ENCODE assay signal across 28 mouse cellular contexts in genomic region chr6:7943192-7943591, GRCm38 (mm10).
DNase-seq lines count a peak whose midpoint lies in the region; ATAC-seq and TF ChIP-seq lines count a peak whose summit lies in the region.
"Had no signal": no experiment of that assay in that cellular context is flagged by ENCODE, and none has a peak within 500 bp of the region (broad histone marks: within the 10 kb centered on the region; RNA-seq: fewer than 3 reads in every experiment).

No protein-coding gene starts in this region.

- no peak overlapping the region for H3K4me3 ChIP-seq in hindbrain, embryonic 12.5 days
- H3K4me3 ChIP-seq in hindbrain, embryonic 16.5 days (ENCODE audit: low read length): no peak overlapping the region
- H3K4me3 ChIP-seq in forebrain, postnatal 0 days (ENCODE audit: low read depth, low read length): no peak overlapping the region
- H3K4me3 ChIP-seq: embryonic facial prominence, embryonic 12.5 days; intestine, embryonic 15.5 days; left cerebral cortex, adult 2 months; limb, embryonic 12.5 days; liver, embryonic 12.5 days; megakaryocyte, embryonic 14.5 days; stomach, embryonic 15.5 days had no signal

- no peak for TF ChIP-seq CTCF in brain, embryonic 14.5 days (IDR thresholded peaks at IDR 0.05; ENCODE audit: borderline replicate concordance, extremely low read depth, insufficient read depth, insufficient read length)
- no peak for TF ChIP-seq CTCF in forebrain, postnatal 0 days (IDR thresholded peaks at IDR 0.05; ENCODE audit: low read depth)

- peaks cover 2% of the 10 kb centered on the region; the same call in 1 of the 2 replicates for H3K4me1 ChIP-seq in hindbrain, embryonic 12.5 days
- H3K4me1 ChIP-seq in hindbrain, embryonic 16.5 days (ENCODE audit: control insufficient read depth, insufficient read depth, low read depth, low read length): no peaks in the 10 kb centered on the region
- H3K4me1 ChIP-seq in forebrain, postnatal 0 days (ENCODE audit: insufficient read depth): no peaks in the 10 kb centered on the region
- H3K4me1 ChIP-seq: embryonic facial prominence, embryonic 12.5 days; intestine, embryonic 15.5 days; limb, embryonic 12.5 days; liver, embryonic 12.5 days; megakaryocyte, embryonic 14.5 days; stomach, embryonic 15.5 days had no signal

- no peaks in the 10 kb centered on the region for H3K27me3 ChIP-seq in hindbrain, embryonic 12.5 days
- no peaks in the 10 kb centered on the region for H3K27me3 ChIP-seq in hindbrain, embryonic 16.5 days (replicated peaks; ENCODE audit: control insufficient read depth, insufficient read depth, low read length)
- no peaks in the 10 kb centered on the region for H3K27me3 ChIP-seq in forebrain, postnatal 0 days (ENCODE audit: insufficient read depth, low read length)
- H3K27me3 ChIP-seq: embryonic facial prominence, embryonic 12.5 days; intestine, embryonic 15.5 days; limb, embryonic 12.5 days; liver, embryonic 12.5 days; megakaryocyte, embryonic 14.5 days; Patski; stomach, embryonic 15.5 days had no signal

- TF ChIP-seq POLR2A in brain, embryonic 14.5 days (IDR thresholded peaks at IDR 0.05; ENCODE audit: borderline replicate concordance, extremely low read depth, insufficient read depth, insufficient read length, poor library complexity, severe bottlenecking): no peak

- H3K4me2 ChIP-seq in hindbrain, embryonic 12.5 days (replicated peaks): no peak overlapping the region
- H3K4me2 ChIP-seq in hindbrain, embryonic 16.5 days (ENCODE audit: low read length): no peak overlapping the region
- H3K4me2 ChIP-seq in forebrain, postnatal 0 days (ENCODE audit: low read depth): no peak overlapping the region
- H3K4me2 ChIP-seq: embryonic facial prominence, embryonic 12.5 days; intestine, embryonic 15.5 days; limb, embryonic 12.5 days; liver, embryonic 12.5 days; stomach, embryonic 15.5 days had no signal

- WGBS in hindbrain, embryonic 12.5 days: 83% methylated on average over 5 of the region's 5 CpGs
- 82% methylated on average over 5 of the region's 5 CpGs for WGBS in hindbrain, embryonic 16.5 days
- WGBS in forebrain, postnatal 0 days: 47% methylated on average over 5 of the region's 5 CpGs

- no peak overlapping the region for H3K27ac ChIP-seq in hindbrain, embryonic 12.5 days
- no peak overlapping the region for H3K27ac ChIP-seq in hindbrain, embryonic 16.5 days (ENCODE audit: low read depth, low read length)
- H3K27ac ChIP-seq in forebrain, postnatal 0 days (ENCODE audit: low read depth, low read length): no peak overlapping the region
- H3K27ac ChIP-seq: embryonic facial prominence, embryonic 12.5 days; intestine, embryonic 15.5 days; left cerebral cortex, adult 2 months; limb, embryonic 12.5 days; liver, embryonic 12.5 days; stomach, embryonic 15.5 days had no signal

- H3K9me3 ChIP-seq in hindbrain, embryonic 12.5 days (replicated peaks): no peaks in the 10 kb centered on the region
- H3K9me3 ChIP-seq in hindbrain, embryonic 16.5 days (ENCODE audit: control insufficient read depth, low read length): no peaks in the 10 kb centered on the region
- no peaks in the 10 kb centered on the region for H3K9me3 ChIP-seq in forebrain, postnatal 0 days (ENCODE audit: low read length)
- H3K9me3 ChIP-seq: embryonic facial prominence, embryonic 12.5 days; intestine, embryonic 15.5 days; limb, embryonic 12.5 days; liver, embryonic 12.5 days; megakaryocyte, embryonic 14.5 days; stomach, embryonic 15.5 days had no signal

- ATAC-seq in frontal cortex, adult (ENCODE audit: low TSS enrichment): peak; percentile 77
- ATAC-seq in hindbrain, embryonic 12.5 days (ENCODE audit: low FRiP score): 0 out of 2 replicates have a peak, but pooled peaks have one; percentile 39
- no peak for ATAC-seq in hindbrain, embryonic 16.5 days
- ATAC-seq in forebrain, postnatal 0 days: peak; percentile 58; the same call in 1 of the 2 replicates
- ATAC-seq: activated CD4-positive, CD25-positive, alpha-beta regulatory T cell, adult 4 months; intestine, embryonic 15.5 days; liver, embryonic 12.5 days; midbrain, embryonic 16.5 days; Patski had no signal

- H3K36me3 ChIP-seq in hindbrain, embryonic 12.5 days: no peaks in the 10 kb centered on the region
- no peaks in the 10 kb centered on the region for H3K36me3 ChIP-seq in hindbrain, embryonic 16.5 days (ENCODE audit: control insufficient read depth, insufficient read depth, low read length)
- H3K36me3 ChIP-seq in forebrain, postnatal 0 days (ENCODE audit: insufficient read depth): no peaks in the 10 kb centered on the region
- H3K36me3 ChIP-seq: embryonic facial prominence, embryonic 12.5 days; intestine, embryonic 15.5 days; limb, embryonic 12.5 days; liver, embryonic 12.5 days; stomach, embryonic 15.5 days had no signal

- DNase-seq in frontal cortex, postnatal 10 days (ENCODE audit: low spot score in 2 of 2): no peak
- peak; percentile 24 for DNase-seq in brain, embryonic 14.5 days (ENCODE audit: low read depth)
- DNase-seq in forebrain, postnatal 0 days: peak; percentile 12
- DNase-seq in testis, postnatal 14 days (ENCODE audit: low spot score): no peak
- DNase-seq in frontal cortex, adult 2 months (ENCODE audit: extremely low spot score in 1 of 2, low spot score in 1 of 2): no peak
- DNase-seq: adrenal gland, postnatal 10 days; cerebellum, adult 11 months; cerebellum, postnatal 25 days; heart, adult 18-20 months; heart, postnatal 4 days; kidney, adult 9 months; kidney, postnatal 25 days; lung, adult 2 months; retina, postnatal 1 day; thymus, adult 2 months had no signal

- H3K9ac ChIP-seq in hindbrain, embryonic 12.5 days: no peak overlapping the region
- H3K9ac ChIP-seq in hindbrain, embryonic 16.5 days (ENCODE audit: low read depth, low read length): no peak overlapping the region
- no peak overlapping the region for H3K9ac ChIP-seq in forebrain, postnatal 0 days
- H3K9ac ChIP-seq: embryonic facial prominence, embryonic 12.5 days; intestine, embryonic 15.5 days; limb, embryonic 12.5 days; liver, embryonic 12.5 days; stomach, embryonic 15.5 days had no signal

Comparison
In these comparisons a context has a peak if more than half of its experiments do, and no peak if none do; other contexts are left out.
1. DNase-seq: peak in brain, embryonic 14.5 days (single experiment) and forebrain, postnatal 0 days (single experiment); none in frontal cortex, postnatal 10 days (0 of 2), testis, postnatal 14 days (single experiment) and frontal cortex, adult 2 months (0 of 2).